22 mouse cellular contexts compared by ENCODE assay signal in genomic region chr2:130740096-130740495, GRCm38 (mm10). TPM values are rescaled to one million over a fixed set of nuclear protein-coding genes. Genes with fewer than 3 reads are reported as not detected.
DNase-seq lines count a peak whose midpoint lies in the region; ATAC-seq and TF ChIP-seq lines count a peak whose summit lies in the region.
"Had no signal": no experiment of that assay in that cellular context is flagged by ENCODE, and none has a peak within 500 bp of the region (broad histone marks: within the 10 kb centered on the region; RNA-seq: fewer than 3 reads in every experiment).

No protein-coding gene starts in this region.

- ATAC-seq in hindbrain, postnatal 0 days, result no peak
- ATAC-seq in hindbrain, embryonic 11.5 days (ENCODE audit: low FRiP score), result no peak
- ATAC-seq in midbrain, embryonic 15.5 days (replicated peaks), result no peak
- ATAC-seq: forebrain, embryonic 13.5 days; forebrain, postnatal 0 days; inflammation-experienced regulatory T-cells, adult 6 months had no signal

- no peak for DNase-seq in hindbrain, postnatal 0 days (ENCODE audit: low spot score)
- DNase-seq in hindbrain, embryonic 11.5 days (ENCODE audit: low spot score), result no peak
- DNase-seq in liver, adult 2 months (ENCODE audit: extremely low read depth, low read depth, low spot score), result no peak
- no peak for DNase-seq in liver
- DNase-seq in R1 (ENCODE audit: low read depth, low spot score), result peak; percentile 29
- DNase-seq: adrenal gland, adult 8-10 months; adrenal gland, postnatal 36 days; cerebellum, adult 11-12 months; cerebellum, adult 9-10 months; cerebellum, postnatal 36 days; forebrain, postnatal 0 days; gastrocnemius, postnatal 25 days had no signal

- no peaks in the 10 kb centered on the region for H3K27me3 ChIP-seq in hindbrain, postnatal 0 days (ENCODE audit: insufficient read depth, low read length)
- H3K27me3 ChIP-seq in hindbrain, embryonic 11.5 days (ENCODE audit: control insufficient read depth, insufficient read depth, low read length), result no peaks in the 10 kb centered on the region
- no peaks in the 10 kb centered on the region for H3K27me3 ChIP-seq in liver, adult 2 months (ENCODE audit: control insufficient read depth, insufficient read depth, low read length)
- H3K27me3 ChIP-seq in midbrain, embryonic 15.5 days (replicated peaks), result no peaks in the 10 kb centered on the region
- H3K27me3 ChIP-seq: CH12.LX; forebrain, embryonic 13.5 days; heart, embryonic 12.5 days; hindbrain, embryonic 15.5 days had no signal

- H3K4me1 ChIP-seq in hindbrain, postnatal 0 days (ENCODE audit: insufficient read depth, low read length), result no peaks in the 10 kb centered on the region
- H3K4me1 ChIP-seq in hindbrain, embryonic 11.5 days (replicated peaks; ENCODE audit: control insufficient read depth, insufficient read depth, low read length), result no peaks in the 10 kb centered on the region
- H3K4me1 ChIP-seq in liver, adult 2 months (ENCODE audit: control insufficient read depth, insufficient read depth, low read length), result no peaks in the 10 kb centered on the region
- H3K4me1 ChIP-seq in olfactory bulb, adult 2 months (ENCODE audit: control insufficient read depth, insufficient read depth, low read length), result peaks cover 12% of the 10 kb centered on the region
- H3K4me1 ChIP-seq in midbrain, embryonic 15.5 days, result no peaks in the 10 kb centered on the region
- H3K4me1 ChIP-seq: forebrain, embryonic 13.5 days; heart, embryonic 12.5 days; hindbrain, embryonic 10.5 days; hindbrain, embryonic 15.5 days had no signal

- no peak for TF ChIP-seq CTCF in hindbrain, postnatal 0 days (IDR thresholded peaks at IDR 0.05; ENCODE audit: low read depth)
- TF ChIP-seq CTCF in liver, adult 2 months (IDR thresholded peaks at IDR 0.05; ENCODE audit: low read depth, low read length), result no peak
- TF ChIP-seq CTCF in olfactory bulb, adult 2 months (IDR thresholded peaks at IDR 0.05; ENCODE audit: insufficient read depth, low read depth, low read length), result no peak

- H3K79me2 ChIP-seq in liver, adult 2 months (ENCODE audit: control insufficient read depth, insufficient read depth, low read length), result no peaks in the 10 kb centered on the region

- TF ChIP-seq POLR2A in liver, adult 2 months (IDR thresholded peaks at IDR 0.05; ENCODE audit: extremely low read depth, insufficient read depth, low read length), result no peak
- TF ChIP-seq POLR2A in olfactory bulb, adult 2 months (IDR thresholded peaks at IDR 0.05; ENCODE audit: insufficient read depth, low read depth, low read length), result no peak

- H3K4me3 ChIP-seq in hindbrain, postnatal 0 days (ENCODE audit: low read length), result no peak overlapping the region
- H3K4me3 ChIP-seq in hindbrain, embryonic 11.5 days (ENCODE audit: low read depth, low read length), result no peak overlapping the region
- no peak overlapping the region for H3K4me3 ChIP-seq in liver, adult 2 months (ENCODE audit: insufficient read depth, low read depth, low read length)
- no peak overlapping the region for H3K4me3 ChIP-seq in olfactory bulb, adult 2 months (ENCODE audit: insufficient read depth, low read depth, low read length)
- H3K4me3 ChIP-seq in midbrain, embryonic 15.5 days, result no peak overlapping the region
- H3K4me3 ChIP-seq: embryonic facial prominence, embryonic 10.5 days; forebrain, embryonic 13.5 days; heart, embryonic 12.5 days; hindbrain, embryonic 10.5 days; hindbrain, embryonic 15.5 days had no signal

- H3K4me2 ChIP-seq in hindbrain, postnatal 0 days (ENCODE audit: low read depth, low read length), result no peak overlapping the region
- H3K4me2 ChIP-seq in hindbrain, embryonic 11.5 days (replicated peaks; ENCODE audit: low read depth, low read length), result no peak overlapping the region
- H3K4me2 ChIP-seq in midbrain, embryonic 15.5 days, result no peak overlapping the region
- H3K4me2 ChIP-seq: forebrain, embryonic 13.5 days; heart, embryonic 12.5 days; hindbrain, embryonic 15.5 days had no signal

- H3K9me3 ChIP-seq in hindbrain, postnatal 0 days (ENCODE audit: low read length), result no peaks in the 10 kb centered on the region
- H3K9me3 ChIP-seq in hindbrain, embryonic 11.5 days (ENCODE audit: control insufficient read depth, low read length), result no peaks in the 10 kb centered on the region
- no peaks in the 10 kb centered on the region for H3K9me3 ChIP-seq in midbrain, embryonic 15.5 days
- H3K9me3 ChIP-seq: embryonic facial prominence, embryonic 10.5 days; forebrain, embryonic 13.5 days; hindbrain, embryonic 10.5 days; hindbrain, embryonic 15.5 days had no signal

- H3K9ac ChIP-seq in hindbrain, postnatal 0 days (replicated peaks; ENCODE audit: low read length), result no peak overlapping the region
- H3K9ac ChIP-seq in hindbrain, embryonic 11.5 days (ENCODE audit: low read depth, low read length), result no peak overlapping the region
- H3K9ac ChIP-seq in liver, adult 2 months (ENCODE audit: low read depth, low read length), result no peak overlapping the region
- H3K9ac ChIP-seq in midbrain, embryonic 15.5 days, result no peak overlapping the region
- H3K9ac ChIP-seq: forebrain, embryonic 13.5 days; forebrain, postnatal 0 days; heart, embryonic 12.5 days; hindbrain, embryonic 15.5 days had no signal

- 42% methylated on average over 4 of the region's 4 CpGs for WGBS in hindbrain, postnatal 0 days
- WGBS in hindbrain, embryonic 11.5 days, result 44% methylated on average over 4 of the region's 4 CpGs
- 88% methylated on average over 4 of the region's 4 CpGs for WGBS in liver, adult 2 months
- 33% methylated on average over 4 of the region's 4 CpGs for WGBS in olfactory bulb, adult 2 months
- WGBS in midbrain, embryonic 15.5 days, result 22% methylated on average over 4 of the region's 4 CpGs

- H3K27ac ChIP-seq in hindbrain, postnatal 0 days, result peak overlapping the region; percentile 20; the same call in 1 of the 2 replicates
- H3K27ac ChIP-seq in hindbrain, embryonic 11.5 days (ENCODE audit: low read depth, low read length), result no peak overlapping the region
- peak overlapping the region; percentile 10; the same call in 1 of the 2 replicates for H3K27ac ChIP-seq in liver, adult 2 months (replicated peaks; ENCODE audit: insufficient read depth, low read depth, low read length)
- peak overlapping the region; percentile 84 for H3K27ac ChIP-seq in olfactory bulb, adult 2 months (ENCODE audit: insufficient read depth, low read depth, low read length)
- H3K27ac ChIP-seq in midbrain, embryonic 15.5 days, result no peak overlapping the region
- H3K27ac ChIP-seq: embryonic facial prominence, embryonic 10.5 days; forebrain, embryonic 13.5 days; hindbrain, embryonic 10.5 days; hindbrain, embryonic 15.5 days had no signal

- H3K36me3 ChIP-seq in hindbrain, postnatal 0 days (ENCODE audit: insufficient read depth, low read length), result peaks cover 93% of the 10 kb centered on the region
- H3K36me3 ChIP-seq in hindbrain, embryonic 11.5 days (ENCODE audit: control insufficient read depth, insufficient read depth, low read length), result peaks cover 5% of the 10 kb centered on the region
- H3K36me3 ChIP-seq in liver, adult 2 months (ENCODE audit: control insufficient read depth, insufficient read depth, low read length), result peaks cover 47% of the 10 kb centered on the region
- peaks cover 87% of the 10 kb centered on the region for H3K36me3 ChIP-seq in midbrain, embryonic 15.5 days (replicated peaks)

RNA-seq across cellular contexts. Expression of gene Slc4a11, which starts 42.8 kb away (rescaled TPM):
- 0.16 and 1.2 TPM in 2 replicates for total RNA-seq in hindbrain, postnatal 0 days (2014; rRNA removed)
- polyA plus RNA-seq in hindbrain, postnatal 0 days (2015; fragmentation: Nextera tagmentation; extraction: Ambion mirVana), result 0.49 and 0.53 TPM in 2 replicates
- polyA plus RNA-seq in hindbrain, embryonic 11.5 days (2014; fragmentation: Nextera tagmentation; extraction: Ambion mirVana), result 0.15 and 0.39 TPM in 2 replicates
- total RNA-seq in liver, adult 2 months (2014; rRNA removed), result not detected in 2 replicates
- polyA plus RNA-seq in liver, adult 2 months (2012; rRNA removed), result 0.34 and 0.36 TPM in 2 replicates
- not detected in 2 replicates for polyA plus RNA-seq in olfactory bulb, adult 2 months (2012; ENCODE audit: insufficient read depth, insufficient read length, low replicate concordance, missing spikeins)
- polyA plus RNA-seq in midbrain, embryonic 15.5 days (2015; fragmentation: Nextera tagmentation; extraction: Ambion mirVana), result 0.56 and 0.65 TPM in 2 replicates
- total RNA-seq: gastrocnemius, adult 18-20 months had no signal

Comparison
In these comparisons a context has a peak if more than half of its experiments do, and no peak if none do; other contexts are left out.
1. H3K27ac ChIP-seq: peak in hindbrain, postnatal 0 days (single experiment), liver, adult 2 months (single experiment) and olfactory bulb, adult 2 months (single experiment); none in hindbrain, embryonic 11.5 days (single experiment) and midbrain, embryonic 15.5 days (single experiment).